Mouse (Mus musculus) liver, adult 2 months (tissue): ENCODE results near the gene Tbp.

Source experiments
- CTCF ChIP-seq: fragments of 200-500 bp; IDR thresholded peaks from 2 replicates; pipeline ENCODE4 v1.5.1; 2011; ENCODE audit warnings: low read depth, low read length, control low read depth
- POLR2A ChIP-seq: fragments of 200-500 bp; IDR thresholded peaks from 2 replicates; pipeline ENCODE4 v1.6.1; 2011; ENCODE audit warnings: low read length, control low read depth; ENCODE audit not compliant: insufficient read depth; ENCODE audit errors: extremely low read depth

- TF ChIP-seq CTCF (peak; percentile 34), POLR2A (no peak)
Observed at GRCm38 (mm10) chr17:15530141-15530540, 30.5 kb downstream of the Tbp start.
